Mouse (Mus musculus) thymus, postnatal 10 days (tissue): ENCODE measurements at regions not wholly inside any gene's neighbourhood (a gene's known extent, or its start where the extent isn't known, plus 50 kb on each side); places are given as distances from the start of the nearest gene placed in this dataset.
A peak's percentile ranks its signal among the peaks of the same experiment; 100 is the strongest.

Experiments used
- DNase-seq, 2 experiments: peaks; one replicate each; pipeline ENCODE4 v3.0.0; 2021; ENCODE audit warnings: low spot score in 2 of 2

GRCm38 (mm10) chr14:61898664-61899063, 291.4 kb downstream of the Kcnrg start:
- DNase-seq, result no peak

- no peak for DNase-seq
These were observed 297.3 kb downstream of the Kcnrg start for GRCm38 (mm10) chr14:61904426-61905124.

- no peak for DNase-seq
These were observed 310.9 kb downstream of the Kcnrg start for GRCm38 (mm10) chr14:61918113-61918512.

GRCm38 (mm10) chr14:61931811-61932210, 324.6 kb downstream of the Kcnrg start:
- DNase-seq, result no peak

GRCm38 (mm10) chr14:61941682-61942081, 334.4 kb downstream of the Kcnrg start:
- no peak for DNase-seq

GRCm38 (mm10) chr14:61945659-61946058, 338.4 kb downstream of the Kcnrg start:
- no peak for DNase-seq

GRCm38 (mm10) chr14:61949446-61949845, 342.2 kb downstream of the Kcnrg start:
- no peak for DNase-seq

GRCm38 (mm10) chr14:61950004-61950403, 342.4 kb upstream of the Rnaseh2b start:
- DNase-seq, result no peak

GRCm38 (mm10) chr14:61953029-61953428, 339.4 kb upstream of the Rnaseh2b start:
- no peak for DNase-seq

GRCm38 (mm10) chr14:61955416-61955815, 337.0 kb upstream of the Rnaseh2b start:
- DNase-seq, result no peak

- DNase-seq, result no peak
These were observed 332.0 kb upstream of the Rnaseh2b start for GRCm38 (mm10) chr14:61960243-61960957.

- DNase-seq, result no peak
These were observed 323.9 kb upstream of the Rnaseh2b start for GRCm38 (mm10) chr14:61968467-61968866.

- no peak for DNase-seq
These were observed 323.3 kb upstream of the Rnaseh2b start for GRCm38 (mm10) chr14:61968957-61969535.

- no peak for DNase-seq
These were observed 321.8 kb upstream of the Rnaseh2b start for GRCm38 (mm10) chr14:61970591-61970990.

GRCm38 (mm10) chr14:61971100-61972088, 321.0 kb upstream of the Rnaseh2b start:
- peak; percentile 31 to 48 for DNase-seq

GRCm38 (mm10) chr14:61975301-61975732, 317.1 kb upstream of the Rnaseh2b start:
- DNase-seq, result no peak

GRCm38 (mm10) chr14:61980581-61980980, 311.8 kb upstream of the Rnaseh2b start:
- no peak for DNase-seq

GRCm38 (mm10) chr14:61985575-61985974, 306.8 kb upstream of the Rnaseh2b start:
- DNase-seq, result no peak

- no peak for DNase-seq
These were observed 306.2 kb upstream of the Rnaseh2b start for GRCm38 (mm10) chr14:61986203-61986602.

- peak; percentile 8 to 33 for DNase-seq
These were observed 297.1 kb upstream of the Rnaseh2b start for GRCm38 (mm10) chr14:61995253-61995652.

- no peak for DNase-seq
These were observed 294.7 kb upstream of the Rnaseh2b start for GRCm38 (mm10) chr14:61997736-61998135.

GRCm38 (mm10) chr14:61998259-61998658, 294.1 kb upstream of the Rnaseh2b start:
- no peak for DNase-seq
